Mouse (Mus musculus) lung, postnatal 14 days (tissue): ENCODE results near the gene Timm8a2.
"Not testable (repeated sequence)": the region's sequence is repeated elsewhere in the genome, so short reads cannot be mapped to it uniquely, and the experiment has no call there.

Experiments used
- DNase-seq: peaks from one replicate; pipeline ENCODE4 v3.0.0; 2021

Timm8a2 gene

DNA sequence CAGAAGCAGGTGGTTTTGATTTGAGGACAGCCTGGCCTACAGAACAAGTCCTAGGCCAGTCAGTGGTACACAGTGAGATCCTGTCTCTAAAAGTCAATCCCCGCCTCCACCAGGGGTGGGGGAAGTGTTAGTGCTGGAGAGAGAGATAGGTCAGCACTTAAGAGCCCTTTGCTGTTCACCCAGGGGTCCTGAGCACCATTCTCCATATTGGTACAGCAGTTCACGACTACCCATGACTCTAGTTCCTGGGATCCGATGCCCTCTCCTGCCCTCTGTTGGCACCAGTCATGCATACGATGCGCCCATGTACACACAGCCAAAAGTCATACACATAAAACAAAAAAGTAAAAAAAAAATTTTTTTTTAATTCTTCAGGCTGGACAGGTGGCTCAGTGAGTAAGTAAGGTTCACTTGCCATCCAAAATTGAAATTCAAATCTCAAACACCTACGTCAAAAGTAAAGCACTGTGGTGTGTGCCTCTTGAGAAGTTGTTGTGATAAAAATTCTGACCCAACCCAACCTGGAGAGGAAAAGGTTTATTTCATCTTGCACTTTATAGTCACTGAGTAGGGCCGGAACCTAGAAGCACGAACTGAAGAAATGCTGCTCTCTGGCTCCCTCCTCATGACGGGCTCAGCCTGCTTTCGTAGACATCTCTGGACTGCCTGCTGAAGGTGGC lies 28.1 kb downstream of the Timm8a2 start:
- DNase-seq = no peak

DNA sequence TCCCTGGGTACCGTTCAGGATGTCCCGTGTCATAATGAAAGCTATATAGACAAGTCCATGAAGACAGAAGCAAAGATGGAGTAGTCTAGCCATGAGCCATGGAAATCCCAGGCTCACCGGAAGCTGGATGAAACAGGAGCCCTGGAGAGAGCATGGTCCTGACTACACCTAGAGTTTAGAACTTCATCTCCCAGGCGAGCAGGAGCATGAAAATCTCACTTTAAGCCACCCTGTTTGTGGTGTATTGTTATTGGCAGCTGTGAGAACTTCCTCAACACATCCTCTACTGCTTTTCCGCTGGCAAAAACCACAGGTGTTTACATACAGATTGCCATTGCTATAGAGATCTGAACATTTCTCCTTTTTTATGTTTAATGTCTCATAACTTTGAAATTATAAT lies 29.1 kb downstream of the Timm8a2 start:
- no peak for DNase-seq

GRCm38 (mm10) chr14:122064519-122064918 lies 30.0 kb downstream of the Timm8a2 start:
- DNase-seq = peak; percentile 81

DNA sequence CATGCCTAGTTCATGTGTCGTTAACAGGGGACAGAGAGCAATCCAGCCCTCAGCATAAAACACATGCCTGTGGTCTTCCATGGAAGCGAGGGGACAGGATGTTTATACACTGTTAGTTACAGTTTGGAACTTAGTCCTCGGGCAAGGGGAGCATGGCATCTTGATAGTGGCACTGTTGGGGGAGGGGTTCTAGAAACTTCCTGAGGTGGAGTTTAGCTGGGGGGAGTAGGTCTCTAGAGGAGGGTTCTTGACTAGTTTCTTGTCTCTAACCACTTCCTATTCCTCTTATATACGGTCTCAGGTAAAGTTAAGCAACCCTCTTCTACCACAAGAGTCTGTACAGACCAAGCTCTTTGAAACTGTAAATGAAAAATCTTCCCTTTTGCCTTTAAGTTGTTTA lies 31.8 kb downstream of the Timm8a2 start:
- no peak for DNase-seq

DNA sequence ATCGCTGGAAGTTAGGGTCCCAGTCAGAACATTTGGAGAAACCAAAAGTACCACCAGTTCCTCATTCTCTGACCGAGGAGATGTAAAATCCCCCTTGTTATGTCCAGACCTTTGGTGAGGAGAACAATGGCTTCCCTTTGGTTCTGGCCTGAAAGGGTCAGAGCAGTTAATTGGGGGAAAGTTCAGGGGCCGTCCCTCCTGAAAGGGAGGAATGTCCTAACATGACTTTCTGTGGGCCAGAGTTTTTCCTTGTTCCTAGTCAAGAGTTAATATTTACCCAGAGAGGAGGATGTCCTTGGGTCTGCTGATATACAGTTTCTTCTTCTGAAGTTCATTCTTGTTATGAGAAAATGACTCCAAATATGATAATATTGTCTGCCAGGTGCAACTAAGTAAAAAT lies 33.6 kb downstream of the Timm8a2 start:
- DNase-seq = not testable (repeated sequence)

- no peak for DNase-seq
These were observed 34.6 kb downstream of the Timm8a2 start for GRCm38 (mm10) chr14:122068801-122069695.

DNA sequence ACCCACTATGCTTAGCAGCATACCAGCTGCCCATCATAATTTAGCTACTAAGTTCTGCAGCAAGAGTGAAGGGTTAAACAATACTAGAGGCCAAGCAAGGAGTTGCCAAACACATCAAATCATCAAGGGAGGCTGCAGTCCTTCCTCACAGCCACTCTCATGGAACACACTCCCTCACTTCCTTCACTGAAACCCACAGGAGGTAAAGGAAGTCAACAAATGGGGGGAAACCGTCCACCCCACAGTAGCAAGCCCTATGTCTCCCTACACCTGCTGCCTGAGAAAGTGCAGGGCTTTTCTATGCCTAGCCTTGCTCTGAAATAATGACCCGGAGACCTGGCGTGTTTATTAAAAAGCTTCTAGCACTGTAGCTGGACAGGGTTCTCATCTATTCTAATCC lies 35.5 kb downstream of the Timm8a2 start:
- DNase-seq = no peak

GRCm38 (mm10) chr14:122073422-122073821 lies 38.9 kb downstream of the Timm8a2 start:
- no peak for DNase-seq

DNA sequence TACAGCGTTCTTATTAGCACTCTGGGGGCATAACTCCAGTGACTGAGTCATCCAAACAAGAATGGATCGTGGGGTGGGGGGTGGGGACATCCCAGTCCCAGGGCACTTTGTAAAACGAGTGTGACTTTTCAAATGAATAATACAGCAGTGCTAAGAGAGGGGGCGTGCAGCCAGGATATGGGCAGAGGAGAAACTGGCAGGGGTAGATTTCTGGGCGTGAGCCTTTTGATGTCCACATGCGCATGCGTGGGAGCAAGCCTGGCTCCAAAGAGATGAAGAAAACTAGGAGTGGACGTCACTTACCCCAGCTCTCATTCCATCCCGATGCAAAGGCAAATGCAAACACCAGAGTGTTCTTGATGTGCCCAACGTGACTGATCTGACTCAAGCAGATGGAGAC lies 39.9 kb downstream of the Timm8a2 start:
- DNase-seq = peak; percentile 21

DNA sequence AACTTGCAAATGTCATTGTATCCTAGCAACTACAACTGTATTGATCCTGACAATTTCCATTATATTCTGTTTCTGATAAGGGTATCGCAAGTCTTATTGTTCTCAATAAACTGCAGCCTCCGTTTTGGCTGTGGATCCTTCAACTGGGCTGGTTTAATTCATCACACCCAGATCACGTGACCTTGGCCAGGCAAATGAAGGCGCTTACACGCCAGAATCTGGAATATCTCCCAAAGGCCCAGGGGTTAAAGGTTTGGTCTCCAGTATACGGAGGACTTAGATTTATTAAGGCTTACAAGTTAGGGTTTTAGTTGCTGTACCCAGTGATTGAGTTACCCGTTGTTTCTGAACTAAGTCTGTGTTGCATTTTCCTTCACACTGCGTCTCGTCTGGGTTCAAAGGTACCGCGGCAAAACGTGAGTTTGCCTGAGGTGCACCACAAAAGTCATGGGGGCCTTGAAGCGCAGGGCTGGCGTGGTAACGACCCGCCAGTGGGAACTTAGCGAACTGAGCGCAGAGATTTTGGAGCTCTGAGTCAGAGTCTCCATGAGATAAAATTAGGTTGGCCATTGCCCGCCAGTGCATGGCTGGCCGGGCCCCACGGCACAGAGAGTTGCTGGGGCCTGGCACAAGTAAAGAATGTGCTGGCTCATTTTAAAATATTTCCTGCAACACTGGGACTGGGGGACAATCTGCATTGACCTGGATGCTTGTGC lies 41.2 kb downstream of the Timm8a2 start:
- DNase-seq = no peak

GRCm38 (mm10) chr14:122077017-122077416 lies 42.5 kb downstream of the Timm8a2 start:
- DNase-seq = no peak

GRCm38 (mm10) chr14:122079428-122079827 lies 45.0 kb downstream of the Timm8a2 start:
- peak; percentile 72 for DNase-seq

DNA sequence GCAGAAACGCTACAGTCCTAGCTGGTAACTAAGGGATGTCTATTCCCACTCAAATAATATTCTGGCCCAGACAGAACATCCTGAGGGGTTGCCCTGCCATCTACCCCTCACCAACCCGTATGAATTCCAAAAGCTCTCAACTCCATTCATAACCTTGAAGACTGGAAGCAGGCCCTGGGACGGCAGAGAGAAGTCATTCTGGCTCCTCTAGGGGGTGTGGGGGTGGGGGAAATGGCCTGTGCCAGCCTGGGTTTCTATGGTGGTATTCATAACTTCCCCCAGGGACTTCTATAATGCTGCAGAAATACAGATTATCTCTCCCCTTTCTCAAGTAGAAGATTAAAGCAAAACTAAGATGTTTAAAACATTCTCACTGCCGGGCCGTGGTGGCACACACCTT lies 45.4 kb downstream of the Timm8a2 start:
- DNase-seq = no peak

DNA sequence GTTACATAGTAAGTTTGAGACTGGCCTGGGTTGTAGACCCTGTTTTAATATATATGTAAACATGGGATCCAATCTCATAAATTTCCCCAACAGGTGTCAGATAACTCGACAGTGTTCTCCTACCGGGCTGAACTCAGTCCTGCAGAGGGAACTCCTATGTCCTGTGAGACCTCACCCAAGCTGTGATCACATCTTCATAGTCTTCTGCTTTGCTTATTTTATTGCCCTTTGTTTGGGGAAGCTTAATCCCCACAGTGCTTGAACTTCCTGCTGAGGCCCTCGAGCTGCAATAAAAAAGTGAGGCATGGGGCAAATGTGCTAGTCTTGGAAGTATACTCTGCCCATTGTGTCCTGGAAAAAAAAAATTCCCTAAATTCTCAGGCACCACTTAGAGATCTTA lies 46.8 kb downstream of the Timm8a2 start:
- no peak for DNase-seq

GRCm38 (mm10) chr14:122083499-122083898 lies 49.0 kb downstream of the Timm8a2 start:
- DNase-seq = no peak

GRCm38 (mm10) chr14:122087956-122088355 lies 53.5 kb downstream of the Timm8a2 start:
- no peak for DNase-seq
